Mouse (Mus musculus) induced T-regulatory cell, adult 2 months (primary cell): Measurements from ENCODE around the gene Gpr61.
A peak's percentile ranks its signal among the peaks of the same experiment; 100 is the strongest.

Experiments
- DNase-seq: peaks from one replicate; pipeline ENCODE4 v3.0.0-alpha.2; 2012; ENCODE audit warnings: low read depth

Gene Gpr61

DNA sequence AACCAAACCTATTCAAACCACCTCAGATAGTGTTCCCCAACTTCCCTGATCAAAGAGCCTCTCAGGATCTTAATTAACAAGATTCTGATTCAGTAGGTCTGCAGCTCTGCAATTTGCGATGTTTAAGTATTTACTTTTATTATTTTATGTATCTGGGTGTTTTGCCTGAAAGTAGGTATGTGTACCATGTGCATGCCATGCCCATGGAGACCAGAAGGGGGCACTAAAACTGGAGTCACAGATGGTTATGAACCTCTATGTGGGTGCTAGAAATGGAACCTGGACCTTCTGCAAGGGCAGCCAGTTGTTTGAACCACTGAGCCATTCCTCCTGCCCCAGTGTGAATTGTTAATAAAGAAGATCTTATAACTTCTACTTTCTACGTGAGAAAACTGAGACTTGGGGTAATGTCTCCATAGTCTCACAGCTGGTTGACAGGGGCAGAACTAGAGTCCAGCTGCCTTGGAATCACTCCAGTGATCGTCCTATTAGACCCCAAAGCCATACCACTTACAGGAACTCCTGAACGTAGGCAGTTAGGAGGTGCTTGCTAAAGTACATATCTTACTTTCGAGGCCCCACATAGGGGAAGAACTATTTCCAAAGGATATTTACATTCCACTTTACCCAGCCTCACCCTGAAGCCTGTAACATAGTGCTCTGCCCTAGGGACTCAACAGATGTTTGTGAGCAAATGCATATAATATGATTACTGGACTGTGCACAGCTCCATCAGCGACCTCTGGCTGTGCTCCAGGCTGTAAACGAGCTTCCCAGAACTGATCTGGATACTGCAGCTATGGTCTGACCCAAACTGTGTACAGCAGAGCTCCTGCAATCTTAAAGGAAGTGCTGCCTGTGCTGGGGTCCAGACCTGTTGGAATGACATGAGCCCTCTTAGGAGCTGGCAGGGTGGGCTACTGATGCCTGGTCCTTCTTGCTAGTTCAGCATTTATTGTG is 24.4 kb upstream of the Gpr61 start:
- no peak for DNase-seq

DNA sequence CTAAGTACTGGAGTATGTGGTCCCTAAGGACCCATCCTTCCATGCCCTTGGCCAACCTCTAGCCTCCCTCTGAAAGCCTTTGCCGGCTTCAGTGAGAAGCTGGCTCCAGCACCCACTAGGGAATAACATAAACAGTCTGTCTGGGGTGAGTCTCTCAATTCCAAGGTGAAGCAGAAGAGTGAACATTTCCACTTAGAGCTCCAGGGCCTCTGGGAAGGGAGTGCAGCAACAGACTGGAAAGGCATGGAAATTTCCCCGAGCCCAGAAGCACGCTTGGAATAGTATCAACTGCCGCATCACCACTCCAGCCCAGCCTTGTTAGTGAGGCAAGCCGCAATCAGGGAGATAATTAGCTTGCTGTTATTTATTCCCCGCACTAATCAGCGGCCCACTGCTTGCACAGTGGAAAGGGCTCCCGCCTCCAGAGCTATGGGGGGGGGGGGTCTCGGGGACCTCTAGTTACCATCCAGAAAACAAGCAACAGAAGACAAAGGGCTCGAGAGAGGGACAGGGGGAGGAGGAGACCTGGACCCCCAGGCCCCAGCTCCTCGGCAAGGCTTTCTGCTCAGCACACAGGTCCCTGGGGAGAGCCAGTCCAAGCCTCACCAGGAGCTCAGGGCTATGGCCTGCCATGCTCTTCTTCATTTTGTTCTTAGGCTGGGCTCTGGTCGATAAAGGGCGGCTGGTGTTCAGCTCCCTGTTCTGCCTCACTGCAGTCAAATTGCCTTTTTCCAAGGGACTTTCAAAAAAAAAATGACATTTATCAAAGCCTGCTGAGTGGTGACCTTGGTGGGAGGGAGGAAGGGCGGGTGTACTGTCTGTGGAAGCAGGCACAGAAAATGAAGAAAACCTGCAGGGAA is 20.2 kb upstream of the Gpr61 start:
- no peak for DNase-seq

DNA sequence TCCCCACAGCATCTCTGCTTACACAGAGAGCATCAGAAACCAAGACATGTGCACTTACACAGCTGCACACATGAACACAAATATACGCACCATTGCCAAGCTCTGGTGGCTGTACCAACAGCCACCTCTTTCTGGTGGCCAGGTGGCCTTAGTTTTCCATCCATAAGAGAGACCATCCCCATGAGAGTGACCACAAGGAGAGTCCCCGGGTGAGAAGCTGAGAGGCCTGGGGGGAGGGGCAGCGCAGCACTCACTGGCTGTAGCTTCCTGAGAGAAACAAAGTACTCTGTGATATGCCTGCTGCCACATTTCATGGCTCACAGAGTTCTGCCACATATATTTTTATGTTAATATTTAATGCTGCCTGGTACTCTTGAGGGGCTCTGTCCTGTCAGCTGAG is 14.5 kb upstream of the Gpr61 start:
- no peak for DNase-seq

DNA sequence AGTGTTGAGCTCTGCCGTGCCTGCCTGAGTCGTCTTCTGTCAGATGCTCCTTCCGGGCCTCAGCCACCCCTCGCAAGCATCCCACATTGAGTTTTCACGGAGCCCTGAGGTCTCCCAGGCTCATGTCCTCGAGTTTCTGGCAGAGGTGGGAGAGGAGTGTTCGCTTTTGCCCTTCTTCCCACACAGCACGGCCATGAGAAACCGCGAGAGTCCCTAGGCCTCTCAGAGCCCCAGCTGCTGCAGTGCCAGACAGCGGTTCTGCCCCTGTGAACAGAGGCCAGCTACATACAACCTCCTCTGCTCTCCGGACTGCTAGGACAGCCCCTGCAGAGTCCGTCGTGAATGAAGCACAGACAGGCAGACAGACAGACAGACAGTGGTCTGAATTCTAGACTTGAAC is 12.8 kb upstream of the Gpr61 start:
- DNase-seq = no peak

- DNase-seq = no peak
Observed at GRCm38 (mm10) chr3:108166486-108167211, 12.0 kb upstream of the Gpr61 start.

DNA sequence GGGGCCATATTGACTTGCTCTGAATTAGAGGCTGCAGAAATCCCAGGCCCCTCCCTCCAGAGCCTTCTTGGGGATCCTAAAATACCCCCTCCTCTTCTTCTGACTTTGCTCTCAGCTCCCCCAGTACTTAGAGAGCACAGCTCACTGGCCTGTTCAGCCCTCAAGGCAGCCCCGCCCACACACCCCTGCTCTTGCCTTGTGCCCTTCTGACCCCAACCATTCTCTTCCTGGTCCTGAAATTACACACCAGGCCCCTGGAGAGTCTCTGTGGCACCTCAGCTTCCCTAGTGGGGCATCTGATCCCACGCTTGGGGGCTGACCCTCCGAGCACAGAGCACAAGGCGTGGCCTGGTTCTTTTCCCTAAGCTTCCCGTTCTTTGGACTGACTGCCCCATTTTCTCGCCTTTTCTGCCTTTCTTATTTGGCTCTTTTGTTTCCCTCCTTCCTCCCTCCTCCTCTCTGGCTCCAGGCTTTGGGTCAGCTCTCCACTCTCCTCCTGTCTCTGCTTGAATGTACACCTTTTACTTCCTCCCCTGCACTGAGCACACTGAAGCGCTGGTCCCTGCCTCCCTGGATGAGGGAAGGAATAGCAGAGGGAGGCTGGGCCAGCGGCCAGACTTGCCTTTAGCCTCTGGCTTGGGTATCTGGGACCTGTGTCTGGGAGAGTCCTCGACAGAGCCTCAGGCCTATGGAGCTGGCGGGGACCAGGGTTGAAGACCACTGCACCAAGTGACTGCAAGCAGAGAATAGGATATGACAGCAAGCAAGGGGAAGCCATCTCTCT is 11.0 kb upstream of the Gpr61 start:
- no peak for DNase-seq

- DNase-seq = peak; percentile 83
Observed at GRCm38 (mm10) chr3:108164807-108165206, 10.1 kb upstream of the Gpr61 start.

DNA sequence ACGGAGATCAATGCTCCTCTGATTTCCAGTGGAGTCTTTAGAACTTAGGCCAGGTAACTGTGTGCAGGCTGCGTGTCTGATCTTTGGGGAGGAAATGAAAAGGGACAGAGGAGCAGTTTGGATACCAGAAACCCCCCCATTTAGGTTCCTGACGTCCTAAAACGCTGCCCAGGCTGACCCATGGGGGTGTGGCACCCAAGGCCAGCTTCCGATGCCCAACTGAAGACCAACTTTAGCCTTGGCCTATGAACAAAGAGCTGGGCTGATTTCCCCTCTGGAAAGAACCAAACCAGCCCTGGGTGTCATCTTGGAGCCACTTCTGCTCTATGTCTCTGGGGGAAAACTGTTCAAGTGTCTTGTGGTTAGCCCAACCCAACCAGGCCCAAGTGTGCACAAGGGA is 9.4 kb upstream of the Gpr61 start:
- no peak for DNase-seq

- no peak for DNase-seq
Observed at GRCm38 (mm10) chr3:108158383-108159037, 3.8 kb upstream of the Gpr61 start.

DNA sequence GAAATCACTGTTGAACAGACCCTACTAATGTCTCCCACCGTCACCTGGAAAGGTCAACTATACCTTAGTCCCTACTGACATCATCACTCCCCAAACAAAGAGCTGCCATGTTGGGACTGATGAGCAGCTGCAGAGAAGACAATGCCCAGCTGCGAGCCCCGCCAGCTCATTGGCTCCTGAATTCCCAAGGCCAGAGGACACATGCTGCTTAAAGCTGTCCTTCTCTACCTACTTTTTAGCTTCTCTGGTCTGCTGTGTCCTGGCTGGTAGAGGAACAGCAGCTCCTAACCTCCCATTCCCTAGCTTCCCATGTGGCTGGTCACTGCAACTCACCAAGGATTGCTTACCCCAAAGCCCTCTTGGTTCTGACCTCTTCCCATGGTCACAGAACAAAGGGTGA is 2.4 kb downstream of the Gpr61 start:
- DNase-seq = no peak

- DNase-seq = peak; percentile 96
Observed at GRCm38 (mm10) chr3:108147386-108148235, 7.1 kb downstream of the Gpr61 start.

DNA sequence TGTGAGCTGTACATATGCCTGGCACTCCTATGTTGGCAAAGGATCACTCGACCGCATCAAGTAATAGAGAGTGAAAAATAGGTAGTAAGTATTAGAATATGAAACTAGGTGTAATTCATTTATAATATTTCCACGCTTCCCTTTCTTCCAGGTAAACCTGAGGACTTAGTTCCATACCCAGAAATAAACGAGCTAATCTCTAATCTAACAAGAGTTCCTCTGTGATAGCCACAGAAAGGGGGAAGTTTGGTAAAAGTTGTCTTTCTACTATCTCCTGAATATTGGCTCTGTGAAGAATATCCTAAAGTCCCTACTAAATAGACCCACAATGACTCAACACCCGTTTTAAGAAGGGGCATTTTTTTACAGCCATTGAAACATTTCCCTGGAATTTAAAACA is 8.0 kb downstream of the Gpr61 start:
- peak; percentile 33 for DNase-seq

DNA sequence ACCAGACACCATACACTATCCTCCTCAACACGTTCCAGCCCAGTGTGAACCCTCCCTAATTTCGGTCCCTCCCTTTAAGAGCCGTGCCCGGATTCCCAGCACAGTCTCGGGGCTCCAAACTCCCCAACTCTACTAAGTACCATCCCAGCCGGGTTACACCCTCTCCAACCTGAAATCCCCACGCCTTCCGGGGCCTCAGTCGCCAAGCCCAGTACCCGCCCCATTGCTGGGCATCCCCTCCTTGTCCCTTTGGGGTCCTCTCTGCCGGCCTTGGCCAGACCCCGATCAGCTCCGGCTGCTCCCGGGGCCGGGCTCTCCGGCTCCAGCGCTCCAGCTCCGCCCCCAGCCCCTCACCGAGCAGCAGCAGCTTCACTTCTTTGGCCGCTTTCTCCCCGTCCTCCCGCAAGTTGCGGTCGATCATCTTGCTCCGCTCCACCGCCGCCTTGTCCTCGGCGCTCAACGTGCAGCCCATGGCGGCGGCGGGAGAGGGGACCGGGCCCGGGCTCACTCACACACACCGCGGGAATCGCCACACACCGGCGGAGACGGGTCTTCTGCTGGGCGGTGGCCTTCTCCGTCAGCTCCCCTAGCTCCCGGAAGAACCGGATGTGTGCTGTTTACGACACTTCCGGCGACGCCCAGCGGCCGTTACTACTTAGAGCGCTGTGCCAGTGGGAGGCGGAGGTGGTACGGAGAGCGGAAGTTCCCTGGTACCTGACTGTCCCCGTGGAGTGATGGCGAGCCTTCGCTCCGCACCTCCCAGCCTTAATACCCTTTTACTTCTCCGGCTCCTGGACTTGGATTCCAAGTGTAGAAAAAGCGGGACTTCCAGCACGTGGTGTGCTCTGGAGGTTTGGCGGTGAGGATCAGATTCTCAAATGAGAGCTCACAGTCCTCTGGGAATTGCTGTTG is 8.9 kb downstream of the Gpr61 start, which contains the start of gene Gnai3:
Gene Gnai3, minus strand, starts transcription at position 613 of the 912 bp plus-strand sequence.
- DNase-seq = peak; percentile 97

- DNase-seq = peak; percentile 56
Observed at GRCm38 (mm10) chr3:108140786-108141185, 13.9 kb downstream of the Gpr61 start.

DNA sequence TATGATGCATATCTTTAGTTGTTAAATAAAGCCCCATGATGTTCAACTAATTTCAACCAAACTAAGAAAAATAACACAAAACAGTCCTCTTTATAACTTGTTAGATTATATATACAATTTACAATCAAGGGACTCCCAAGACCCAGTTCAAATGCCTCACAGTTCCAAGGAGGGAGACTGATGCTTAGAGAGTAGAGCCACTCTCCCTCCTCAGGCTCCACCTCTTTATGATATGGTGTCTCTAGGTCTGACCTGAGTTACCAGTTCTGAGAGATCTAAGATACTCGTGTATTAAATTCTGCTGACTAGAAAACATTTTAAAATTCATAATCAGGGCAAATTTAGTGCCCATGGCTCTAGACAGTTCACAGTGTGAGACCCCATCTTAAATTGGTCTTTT is 15.6 kb downstream of the Gpr61 start:
- DNase-seq = no peak

DNA sequence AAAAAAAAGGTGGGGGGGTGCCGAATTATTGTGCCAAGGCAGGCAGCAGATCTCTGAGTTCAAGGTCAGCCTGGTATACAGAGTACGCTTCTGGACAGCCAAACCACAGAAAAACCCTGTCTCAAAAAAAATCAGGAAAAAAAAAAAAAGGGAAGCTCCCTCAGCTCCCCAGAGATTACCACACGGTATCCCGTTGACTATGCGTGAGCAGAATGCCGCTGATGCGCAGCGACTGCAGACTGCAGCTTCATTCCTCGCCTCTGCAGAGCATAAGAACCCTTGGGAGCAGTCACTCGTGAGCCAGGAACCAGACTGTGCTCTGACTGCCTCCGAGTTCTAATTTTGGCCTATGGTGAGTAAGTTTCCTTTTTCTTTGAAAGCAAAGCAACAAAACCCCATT is 20.0 kb downstream of the Gpr61 start:
- DNase-seq = no peak

DNA sequence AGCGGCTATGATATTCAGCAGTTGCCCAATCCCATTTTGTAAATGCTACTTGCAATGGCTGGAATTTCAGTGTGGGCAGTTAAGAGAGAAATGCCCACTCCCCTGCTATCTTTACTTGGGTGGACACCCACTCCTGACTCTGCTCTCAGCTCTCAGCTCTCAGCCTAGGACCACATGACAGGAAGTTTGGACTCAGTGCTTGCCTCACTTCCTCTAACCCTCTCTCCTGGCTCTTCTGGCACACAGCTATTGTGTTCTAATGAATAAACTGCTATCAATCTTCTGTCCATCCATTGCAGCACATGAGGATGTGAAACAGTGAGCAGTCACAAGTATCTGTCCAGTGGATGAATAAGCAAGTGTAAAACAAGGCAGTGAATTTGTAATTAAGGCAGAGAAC is 22.2 kb downstream of the Gpr61 start:
- DNase-seq = no peak

DNA sequence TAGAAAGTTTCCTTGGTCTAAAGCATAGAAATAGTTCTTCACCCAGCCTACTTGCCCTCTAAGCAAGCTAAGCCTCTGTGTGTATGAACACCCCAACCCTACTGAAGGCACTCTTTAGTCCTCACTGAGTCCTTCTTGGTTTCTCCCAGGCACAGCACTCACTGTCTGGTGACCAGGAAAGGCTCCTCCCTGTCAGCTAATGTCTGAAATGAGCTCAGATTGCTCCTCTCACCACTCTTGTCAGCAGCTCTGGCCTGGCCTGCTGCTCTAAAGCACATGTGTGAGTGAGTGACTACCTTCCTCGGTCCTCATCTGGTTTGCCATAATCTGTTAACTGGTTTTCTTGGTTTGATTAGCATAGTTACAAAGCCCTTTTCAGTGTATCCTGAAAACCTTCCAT is 22.9 kb downstream of the Gpr61 start:
- no peak for DNase-seq

DNA sequence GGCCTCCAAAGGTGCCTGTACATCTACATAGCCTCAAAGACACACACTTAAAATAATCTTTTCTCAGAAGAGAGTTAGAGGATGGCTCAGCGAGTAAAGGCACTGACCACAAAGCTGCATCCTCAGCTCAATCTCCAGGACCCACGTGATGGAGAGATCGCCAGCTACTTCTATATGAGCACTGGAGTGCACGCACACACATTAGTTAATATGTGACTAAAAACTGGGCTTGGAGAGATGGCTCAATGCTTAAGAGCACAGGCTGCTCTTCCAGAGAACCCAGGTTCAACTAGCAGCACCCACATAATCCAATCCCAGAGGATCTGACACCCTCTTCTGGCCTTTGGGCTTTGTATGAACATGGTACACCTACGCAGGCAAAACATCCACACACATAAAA is 23.5 kb downstream of the Gpr61 start:
- DNase-seq = no peak
